Mouse (Mus musculus): ENCODE measurements around the gene Adra1d. TPM values are rescaled to one million over a fixed set of nuclear protein-coding genes. Genes with fewer than 3 reads are reported as not detected.

Gene Adra1d
- not detected for polyA plus RNA-seq (2017; shearing (Covaris generic))

- ATAC-seq = no peak
Measured at GRCm38 (mm10) chr2:131561891-131562585, at the start of gene Adra1d. Gene Adra1d, minus strand, starts transcription at chr2:131562283.

- ATAC-seq = no peak
Measured at GRCm38 (mm10) chr2:131601881-131602280, 39.8 kb upstream of the Adra1d start.

GRCm38 (mm10) chr2:131594871-131595270, 32.8 kb upstream of the Adra1d start:
- ATAC-seq = no peak

- ATAC-seq = no peak
Measured at GRCm38 (mm10) chr2:131587521-131587920, 25.4 kb upstream of the Adra1d start.

GRCm38 (mm10) chr2:131581506-131581905, 19.4 kb upstream of the Adra1d start:
- ATAC-seq = no peak

- ATAC-seq = no peak
Measured at GRCm38 (mm10) chr2:131562586-131563122, 571 bp upstream of the Adra1d start.

GRCm38 (mm10) chr2:131561344-131561870, 676 bp downstream of the Adra1d start:
- ATAC-seq = no peak

- ATAC-seq = no peak
Measured at GRCm38 (mm10) chr2:131560205-131560919, 1.7 kb downstream of the Adra1d start.

- no peak for ATAC-seq
Measured at GRCm38 (mm10) chr2:131557896-131558295, 4.2 kb downstream of the Adra1d start.

GRCm38 (mm10) chr2:131552736-131553400, 9.2 kb downstream of the Adra1d start:
- ATAC-seq = no peak

GRCm38 (mm10) chr2:131551701-131552620, 10.1 kb downstream of the Adra1d start:
- ATAC-seq = no peak

GRCm38 (mm10) chr2:131550906-131551305, 11.2 kb downstream of the Adra1d start:
- ATAC-seq = no peak

GRCm38 (mm10) chr2:131550474-131550873, 11.6 kb downstream of the Adra1d start:
- no peak for ATAC-seq

- ATAC-seq = no peak
Measured at GRCm38 (mm10) chr2:131549090-131549489, 13.0 kb downstream of the Adra1d start.

- no peak for ATAC-seq
Measured at GRCm38 (mm10) chr2:131548330-131548729, 13.8 kb downstream of the Adra1d start.

- ATAC-seq = no peak
Measured at GRCm38 (mm10) chr2:131546745-131547408, 15.2 kb downstream of the Adra1d start.

- ATAC-seq = no peak
Measured at GRCm38 (mm10) chr2:131546308-131546700, 15.8 kb downstream of the Adra1d start.

GRCm38 (mm10) chr2:131545386-131546307, 16.4 kb downstream of the Adra1d start:
- ATAC-seq = peak; percentile 73

GRCm38 (mm10) chr2:131542531-131542930, 19.6 kb downstream of the Adra1d start:
- ATAC-seq = no peak

- ATAC-seq = no peak
Measured at GRCm38 (mm10) chr2:131541686-131542085, 20.4 kb downstream of the Adra1d start.
